Mouse (Mus musculus): Measurements from ENCODE around the gene Obp1b. TPM values are rescaled to one million over a fixed set of nuclear protein-coding genes. Genes with fewer than 3 reads are reported as not detected.
"Not testable (repeated sequence)": the region's sequence is repeated elsewhere in the genome, so short reads cannot be mapped to it uniquely, and the experiment has no call there.

Obp1b gene
- polyA plus RNA-seq (2016; fragmentation: Nextera tagmentation; extraction: Ambion mirVana): not detected in 2 replicates

- H3K9me3 ChIP-seq; H3K27ac ChIP-seq; H3K9ac ChIP-seq; H3K27me3 ChIP-seq; H3K36me3 ChIP-seq; H3K4me3 ChIP-seq; H3K4me2 ChIP-seq (replicated peaks); H3K4me1 ChIP-seq; ATAC-seq (ENCODE audit: insufficient number of reproducible peaks, insufficient read depth, low FRiP score, low TSS enrichment): not testable (repeated sequence)
- WGBS: no CpG with 5 or more reads among the region's 3 CpGs
Measured at GRCm38 (mm10) chrX:78186477-78186876, at the start of gene Obp1b. Gene Obp1b, plus strand, starts transcription at chrX:78186777.

- H3K27ac ChIP-seq; H3K4me3 ChIP-seq; H3K36me3 ChIP-seq; H3K9ac ChIP-seq; H3K4me2 ChIP-seq (replicated peaks); H3K27me3 ChIP-seq; ATAC-seq (ENCODE audit: insufficient number of reproducible peaks, insufficient read depth, low FRiP score, low TSS enrichment); H3K9me3 ChIP-seq; H3K4me1 ChIP-seq: not testable (repeated sequence)
- 56% methylated on average over 1 of the region's 1 CpGs for WGBS
Measured at GRCm38 (mm10) chrX:78202220-78202619, 15.6 kb downstream of the Obp1b start.

GRCm38 (mm10) chrX:78202829-78203228, 16.3 kb downstream of the Obp1b start:
- Histone ChIP-seq H3K4me1 (no peaks in the 10 kb centered on the region), H3K27ac (no peak overlapping the region), H3K9ac (no peak overlapping the region), H3K27me3 (no peaks in the 10 kb centered on the region), H3K9me3 (no peaks in the 10 kb centered on the region), H3K4me3 (no peak overlapping the region), H3K4me2 (replicated peaks) (no peak overlapping the region), H3K36me3 (no peaks in the 10 kb centered on the region)
- 89% methylated on average over 5 of the region's 5 CpGs for WGBS
- ATAC-seq (ENCODE audit: insufficient number of reproducible peaks, insufficient read depth, low FRiP score, low TSS enrichment): no peak

Other genes with a start within 250 kb of the Obp1b start
- gene Obp1a, start 95.4 kb upstream of the Obp1b start, polyA plus RNA-seq (2016; fragmentation: Nextera tagmentation; extraction: Ambion mirVana): not detected in 2 replicates
- not detected in 2 replicates for gene Gm5938, start 61.3 kb upstream of the Obp1b start, polyA plus RNA-seq (2016; fragmentation: Nextera tagmentation; extraction: Ambion mirVana)
- not detected in 2 replicates for gene Gm14743, start 59.1 kb downstream of the Obp1b start, polyA plus RNA-seq (2016; fragmentation: Nextera tagmentation; extraction: Ambion mirVana)
- gene 4930480E11Rik, start 182.9 kb downstream of the Obp1b start, polyA plus RNA-seq (2016; fragmentation: Nextera tagmentation; extraction: Ambion mirVana): not detected in 2 replicates